Mouse (Mus musculus) testis, adult 2 months (tissue): ENCODE results near the gene Gm45062.

ENCODE experiments used
- CTCF ChIP-seq: fragments of 200-500 bp; IDR thresholded peaks from 2 replicates; pipeline ENCODE4 v1.5.1; 2012; ENCODE audit warnings: low read depth, mild to moderate bottlenecking, inconsistent platforms, low read length, moderate library complexity; ENCODE audit not compliant: control insufficient read depth, insufficient read depth, insufficient replicate concordance
- POLR2A ChIP-seq: fragments of 200-500 bp; IDR thresholded peaks from 2 replicates; pipeline ENCODE4 v1.6.1; 2012; ENCODE audit warnings: low read depth, mild to moderate bottlenecking, inconsistent platforms, low read length, moderate library complexity; ENCODE audit not compliant: control insufficient read depth

- TF ChIP-seq CTCF (no peak), POLR2A (no peak)
Observed at GRCm38 (mm10) chr6:8349060-8349670, 89.9 kb downstream of the Gm45062 start.
